Mouse (Mus musculus): Measurements from ENCODE around the gene Nkpd1.

The Nkpd1 gene

GRCm38 (mm10) chr7:19546007-19546406 is 28.4 kb downstream of the Nkpd1 start:
- in situ Hi-C loops (cut with MboI): no loop called here

GRCm38 (mm10) chr7:19547344-19547969 is 29.8 kb downstream of the Nkpd1 start:
- in situ Hi-C loops (cut with MboI): no loop called here

- in situ Hi-C loops (cut with MboI): no loop called here
Observed at GRCm38 (mm10) chr7:19549394-19549793, 31.8 kb downstream of the Nkpd1 start.

- in situ Hi-C loops (cut with MboI): no loop called here
Observed at GRCm38 (mm10) chr7:19551634-19552033, 34.0 kb downstream of the Nkpd1 start.

GRCm38 (mm10) chr7:19552443-19552842 is 34.8 kb downstream of the Nkpd1 start:
- in situ Hi-C loops (cut with MboI): no loop called here

GRCm38 (mm10) chr7:19554168-19554567 is 36.5 kb downstream of the Nkpd1 start:
- in situ Hi-C loops (cut with MboI): no loop called here

GRCm38 (mm10) chr7:19557086-19557485 is 39.4 kb downstream of the Nkpd1 start:
- in situ Hi-C loops (cut with MboI): no loop called here

GRCm38 (mm10) chr7:19557982-19558900 is 40.6 kb downstream of the Nkpd1 start:
- in situ Hi-C loops (cut with MboI): no loop called here

GRCm38 (mm10) chr7:19558965-19559364 is 41.3 kb downstream of the Nkpd1 start:
- in situ Hi-C loops (cut with MboI): no loop called here

- in situ Hi-C loops (cut with MboI): no loop called here
Observed at GRCm38 (mm10) chr7:19560491-19561260, 43.0 kb downstream of the Nkpd1 start.

- in situ Hi-C loops (cut with MboI): no loop called here
Observed at GRCm38 (mm10) chr7:19561431-19561764, 43.8 kb downstream of the Nkpd1 start.

- in situ Hi-C loops (cut with MboI): no loop called here
Observed at GRCm38 (mm10) chr7:19561765-19562642, 44.4 kb downstream of the Nkpd1 start.

GRCm38 (mm10) chr7:19562643-19563410 is 45.2 kb downstream of the Nkpd1 start, which contains the start of gene Ppp1r37:
TSS of gene Ppp1r37 (minus strand) at chr7:19563076.
- in situ Hi-C loops (cut with MboI): no loop called here

GRCm38 (mm10) chr7:19563884-19564283 is 46.2 kb downstream of the Nkpd1 start:
- in situ Hi-C loops (cut with MboI): no loop called here

GRCm38 (mm10) chr7:19564455-19564854 is 46.8 kb downstream of the Nkpd1 start:
- in situ Hi-C loops (cut with MboI): no loop called here

GRCm38 (mm10) chr7:19565803-19566202 is 48.2 kb downstream of the Nkpd1 start:
- in situ Hi-C loops (cut with MboI): no loop called here

- in situ Hi-C loops (cut with MboI): no loop called here
Observed at GRCm38 (mm10) chr7:19567426-19567825, 49.8 kb downstream of the Nkpd1 start.

GRCm38 (mm10) chr7:19569647-19570046 is 52.0 kb downstream of the Nkpd1 start:
- in situ Hi-C loops (cut with MboI): no loop called here

- in situ Hi-C loops (cut with MboI): no loop called here
Observed at GRCm38 (mm10) chr7:19572926-19573775, 55.5 kb downstream of the Nkpd1 start.

GRCm38 (mm10) chr7:19573776-19574140 is 56.1 kb downstream of the Nkpd1 start:
- in situ Hi-C loops (cut with MboI): no loop called here
